Mouse (Mus musculus) myocyte (in vitro differentiated cells): ENCODE measurements around the gene Nwd1.

Experiments used
- E2F4 ChIP-seq: IDR thresholded peaks from one replicate; pipeline ENCODE4 v1.6.1; 2011; ENCODE audit warnings: mild to moderate bottlenecking, control low read depth, moderate library complexity; ENCODE audit not compliant: insufficient read depth
- MYOG ChIP-seq, 3 experiments: IDR thresholded peaks; one replicate each; pipeline ENCODE4 v1.6.1; 2011; ENCODE audit warnings: control low read depth in 2 of 3, low read depth in 2 of 3, mild to moderate bottlenecking in 2 of 3; ENCODE audit not compliant: insufficient read length in 2 of 3, control insufficient read depth in 1 of 3, insufficient read depth in 1 of 3
- POLR2A ChIP-seq: IDR thresholded peaks from one replicate; pipeline ENCODE4 v1.6.1; 2011; ENCODE audit warnings: low read depth, mild to moderate bottlenecking, control low read depth, moderate library complexity; ENCODE audit not compliant: insufficient read length
- POLR2AphosphoS2 ChIP-seq: IDR thresholded peaks from one replicate; pipeline ENCODE4 v1.6.1; 2011; ENCODE audit warnings: low read depth, control low read depth; ENCODE audit not compliant: insufficient read length
- TCF12 ChIP-seq: IDR thresholded peaks from one replicate; pipeline ENCODE4 v1.6.1; 2011; ENCODE audit warnings: mild to moderate bottlenecking, control low read depth; ENCODE audit not compliant: poor library complexity, insufficient read depth, severe bottlenecking
- USF1 ChIP-seq: IDR thresholded peaks from one replicate; pipeline ENCODE4 v1.6.1; 2011; ENCODE audit warnings: low read depth, mild to moderate bottlenecking, control low read depth, moderate library complexity

GRCm38 (mm10) chr8:72664107-72664652, 17.7 kb downstream of the Nwd1 start:
- no peak for TF ChIP-seq POLR2AphosphoS2
- no peak for TF ChIP-seq POLR2A
- TF ChIP-seq USF1, result no peak
- no peak for TF ChIP-seq MYOG (IDR thresholded peaks at IDR 0.05; ENCODE audit: control insufficient read depth in 1 of 3, insufficient read depth in 1 of 3, insufficient read length in 2 of 3, low read depth in 2 of 3)
- no peak for TF ChIP-seq E2F4
- TF ChIP-seq TCF12, result no peak
